ENCODE assay signal across 16 mouse cellular contexts in genomic region chr14:60530348-60530711, GRCm38 (mm10).
A peak's percentile ranks its signal among the peaks of the same experiment; 100 is the strongest.
DNase-seq lines count a peak whose midpoint lies in the region; ATAC-seq lines count a peak whose summit lies in the region.
"Had no signal": no experiment of that assay in that cellular context is flagged by ENCODE, and none has a peak within 500 bp of the region (broad histone marks: within the 10 kb centered on the region; RNA-seq: fewer than 3 reads in every experiment).

No protein-coding gene starts in this region.

- no peak overlapping the region for H3K9ac ChIP-seq in midbrain, embryonic 15.5 days
- H3K9ac ChIP-seq in hindbrain, embryonic 13.5 days, result 0 out of 2 replicates have a peak overlapping the region, but pooled peaks have one; percentile 2
- H3K9ac ChIP-seq: liver, embryonic 13.5 days had no signal

- H3K9me3 ChIP-seq in midbrain, embryonic 10.5 days (replicated peaks), result no peaks in the 10 kb centered on the region
- H3K9me3 ChIP-seq in midbrain, embryonic 15.5 days, result 0 out of 2 replicates have a peak, but pooled peaks cover 4% of the 10 kb centered on the region
- H3K9me3 ChIP-seq in embryonic facial prominence, embryonic 10.5 days, result peaks cover 3% of the 10 kb centered on the region; the same call in 1 of the 2 replicates
- H3K9me3 ChIP-seq in hindbrain, embryonic 13.5 days, result 0 out of 2 replicates have a peak, but pooled peaks cover 6% of the 10 kb centered on the region
- H3K9me3 ChIP-seq: liver, embryonic 13.5 days had no signal

- H3K4me2 ChIP-seq in midbrain, embryonic 15.5 days, result no peak overlapping the region
- no peak overlapping the region for H3K4me2 ChIP-seq in hindbrain, embryonic 13.5 days
- H3K4me2 ChIP-seq: liver, embryonic 13.5 days had no signal

- H3K4me1 ChIP-seq in midbrain, embryonic 10.5 days, result peaks cover 49% of the 10 kb centered on the region
- peaks cover 24% of the 10 kb centered on the region for H3K4me1 ChIP-seq in midbrain, embryonic 15.5 days
- H3K4me1 ChIP-seq in embryonic facial prominence, embryonic 10.5 days, result peaks cover 33% of the 10 kb centered on the region
- H3K4me1 ChIP-seq in hindbrain, embryonic 13.5 days (replicated peaks), result peaks cover 23% of the 10 kb centered on the region

- peaks cover 6% of the 10 kb centered on the region; the same call in 1 of the 2 replicates for H3K36me3 ChIP-seq in midbrain, embryonic 10.5 days
- H3K36me3 ChIP-seq in midbrain, embryonic 15.5 days (replicated peaks), result no peaks in the 10 kb centered on the region
- H3K36me3 ChIP-seq in embryonic facial prominence, embryonic 10.5 days (replicated peaks), result no peaks in the 10 kb centered on the region
- H3K36me3 ChIP-seq in hindbrain, embryonic 13.5 days, result 0 out of 2 replicates have a peak, but pooled peaks cover 4% of the 10 kb centered on the region
- H3K36me3 ChIP-seq: liver, embryonic 13.5 days had no signal

- H3K27ac ChIP-seq in midbrain, embryonic 10.5 days (replicated peaks), result peak overlapping the region; percentile 79
- no peak overlapping the region for H3K27ac ChIP-seq in midbrain, embryonic 15.5 days
- peak overlapping the region; percentile 37 for H3K27ac ChIP-seq in embryonic facial prominence, embryonic 10.5 days (replicated peaks)
- peak overlapping the region; percentile 23; the same call in 1 of the 2 replicates for H3K27ac ChIP-seq in hindbrain, embryonic 13.5 days
- H3K27ac ChIP-seq: liver, embryonic 13.5 days had no signal

- H3K27me3 ChIP-seq in midbrain, embryonic 10.5 days (ENCODE audit: low read depth, poor library complexity, severe bottlenecking), result no peaks in the 10 kb centered on the region
- H3K27me3 ChIP-seq in midbrain, embryonic 15.5 days (replicated peaks), result no peaks in the 10 kb centered on the region
- H3K27me3 ChIP-seq in embryonic facial prominence, embryonic 10.5 days (replicated peaks; ENCODE audit: low read depth, poor library complexity, severe bottlenecking), result no peaks in the 10 kb centered on the region
- no peaks in the 10 kb centered on the region for H3K27me3 ChIP-seq in hindbrain, embryonic 13.5 days
- H3K27me3 ChIP-seq: liver, embryonic 13.5 days had no signal

- no peak overlapping the region for H3K4me3 ChIP-seq in midbrain, embryonic 10.5 days
- no peak overlapping the region for H3K4me3 ChIP-seq in midbrain, embryonic 15.5 days
- H3K4me3 ChIP-seq in embryonic facial prominence, embryonic 10.5 days, result no peak overlapping the region
- H3K4me3 ChIP-seq in hindbrain, embryonic 13.5 days, result no peak overlapping the region
- H3K4me3 ChIP-seq: erythroblast, embryonic 14.5 days; liver, embryonic 13.5 days; myocyte had no signal

- peak; percentile 91 for DNase-seq in heart, adult 11 months
- no peak for DNase-seq in heart, postnatal 25 days (ENCODE audit: low spot score)
- DNase-seq in midbrain, embryonic 10.5 days (ENCODE audit: low spot score), result peak; percentile 25
- DNase-seq in embryonic facial prominence, embryonic 10.5 days (ENCODE audit: low spot score), result no peak
- no peak for DNase-seq in natural killer cell, adult 2 months (ENCODE audit: low spot score in 2 of 2)
- DNase-seq in yolk sac, embryonic 10.5 days (ENCODE audit: low spot score), result no peak
- DNase-seq: cerebellum, postnatal 36 days; gastrocnemius, postnatal 36 days; liver, embryonic 13.5 days; lung, postnatal 4 days; thymus, postnatal 25 days had no signal

- 42% methylated on average over 6 of the region's 6 CpGs for WGBS in midbrain, embryonic 10.5 days
- 32% methylated on average over 6 of the region's 6 CpGs for WGBS in midbrain, embryonic 15.5 days
- 31% methylated on average over 6 of the region's 6 CpGs for WGBS in embryonic facial prominence, embryonic 10.5 days
- WGBS in hindbrain, embryonic 13.5 days, result 20% methylated on average over 6 of the region's 6 CpGs

- intact Hi-C loops in heart, postnatal 25 days (cut with DNase I), result loop anchor here (5.0 kb wide), 1 partner anchor 107 kb away; no protein-coding TSS in a partner anchor

- no peak for ATAC-seq in midbrain, embryonic 15.5 days (replicated peaks)
- ATAC-seq in hindbrain, embryonic 13.5 days (ENCODE audit: low FRiP score), result peak; percentile 22; the same call in 1 of the 2 replicates
- ATAC-seq: inflammation-experienced regulatory T-cells, adult 6 months had no signal

Comparison
In these comparisons a context has a peak if more than half of its experiments do, and no peak if none do; other contexts are left out.
1. DNase-seq: peak in heart, adult 11 months (single experiment) and midbrain, embryonic 10.5 days (single experiment); none in heart, postnatal 25 days (single experiment), embryonic facial prominence, embryonic 10.5 days (single experiment), natural killer cell, adult 2 months (0 of 2) and yolk sac, embryonic 10.5 days (single experiment).